Mouse (Mus musculus) left cerebral cortex, adult 2 months (tissue): Measurements from ENCODE around the gene Cntd1. TPM values are rescaled to one million over a fixed set of nuclear protein-coding genes. Genes with fewer than 3 reads are reported as not detected.
A peak's percentile ranks its signal among the peaks of the same experiment; 100 is the strongest.

Experiments used
- DNase-seq, 2 experiments: peaks; one replicate each; pipeline ENCODE4 v3.0.0; 2021 to 2022; ENCODE audit warnings: low spot score in 2 of 2, mixed read lengths in 1 of 2; ENCODE audit errors: extremely low spot score in 1 of 2
- H3K27ac ChIP-seq: fragments of 200-600 bp; 2 replicates; pipeline ENCODE4 v1.8.1; 2022
- H3K4me3 ChIP-seq: fragments of 200-600 bp; 2 replicates; pipeline ENCODE4 v1.8.1; 2022
- CTCF ChIP-seq: fragments of 200-600 bp; IDR thresholded peaks from 2 replicates; pipeline ENCODE4 v1.8.1; 2022; ENCODE audit warnings: antibody characterized with exemption, mild to moderate bottlenecking, moderate library complexity
- intact Hi-C: fragments of 180-260 bp; cut with DNase I; formaldehyde crosslinking; loops from one replicate; pipeline ENCODE4 v1.15.1; 2025
- total RNA-seq, 2 experiments: library from RNA; stranded (reverse); gene quantifications; 2 replicates each; pipeline ENCODE4 v1.2.3; 2021

The Cntd1 gene
- total RNA-seq, 2 experiments from 2014 or later: 0.44 to 0.81 TPM

DNA sequence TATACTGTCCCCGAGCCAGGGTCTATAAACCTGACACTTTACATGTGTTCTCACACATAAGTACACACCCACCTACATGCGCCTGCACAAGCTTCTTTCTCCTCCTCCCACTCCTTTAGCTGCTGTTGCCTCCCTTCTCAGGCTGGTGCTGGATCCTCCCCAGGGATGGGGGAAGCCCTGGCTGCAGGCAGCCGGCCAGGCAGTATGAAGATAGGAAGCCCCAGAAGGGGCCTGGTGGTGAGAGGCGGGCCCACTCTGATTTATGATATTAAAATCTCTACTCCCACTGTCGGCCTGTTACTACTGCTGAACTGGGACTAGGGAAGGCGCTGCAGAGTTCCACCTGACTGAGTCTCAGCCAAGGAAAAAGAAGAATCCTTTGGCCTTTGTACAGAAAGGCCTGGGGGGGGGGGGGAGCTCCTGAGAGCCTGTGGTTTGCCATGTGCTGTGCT, 19.5 kb upstream of the Cntd1 start:
- DNase-seq: peak; percentile 49 to 68
- intact Hi-C loops: no loop called here
- no peak for TF ChIP-seq CTCF
- Histone ChIP-seq H3K4me3 (no peak overlapping the region), H3K27ac (no peak overlapping the region)

GRCm38 (mm10) chr11:101259948-101260825, 18.6 kb upstream of the Cntd1 start, which contains the start of gene Wnk4:
Gene Wnk4 (plus strand): TSS chr11:101260567.
- Histone ChIP-seq H3K27ac (peak within 1 kb of the TSS; percentile 19; the same call in 1 of the 2 replicates), H3K4me3 (peak within 1 kb of the TSS; percentile 53)
- no peak for TF ChIP-seq CTCF
- peak in 1 of 2 experiments; percentile 30 for DNase-seq
- intact Hi-C loops: no loop called here

DNA sequence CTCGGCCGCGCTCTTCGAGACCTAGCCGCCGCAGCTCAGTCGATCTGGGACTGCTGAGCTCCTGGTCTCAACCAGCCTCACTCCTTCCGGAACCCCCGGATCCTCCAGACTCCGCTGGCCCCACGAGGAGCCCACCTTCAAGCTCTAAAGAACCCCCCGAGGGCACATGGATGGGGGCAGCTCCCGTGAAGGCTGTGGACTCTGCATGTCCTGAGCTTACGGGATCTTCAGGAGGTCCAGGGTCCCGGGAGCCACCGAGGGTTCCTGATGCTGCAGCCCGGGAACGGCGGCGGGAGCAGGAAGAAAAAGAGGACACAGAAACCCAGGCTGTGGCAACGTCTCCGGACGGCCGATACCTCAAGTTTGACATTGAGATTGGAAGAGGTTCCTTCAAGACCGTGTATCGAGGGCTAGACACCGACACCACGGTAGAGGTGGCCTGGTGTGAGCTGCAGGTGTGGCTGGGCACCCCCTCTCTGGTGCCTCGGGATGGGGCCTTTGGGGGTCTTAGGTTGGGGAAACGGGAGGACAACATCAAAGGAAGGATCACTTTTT, 17.9 kb upstream of the Cntd1 start:
- Histone ChIP-seq H3K4me3 (peak overlapping the region; percentile 53), H3K27ac (peak overlapping the region; percentile 19; the same call in 1 of the 2 replicates)
- TF ChIP-seq CTCF: no peak
- no peak for DNase-seq
- intact Hi-C loops: no loop called here

DNA sequence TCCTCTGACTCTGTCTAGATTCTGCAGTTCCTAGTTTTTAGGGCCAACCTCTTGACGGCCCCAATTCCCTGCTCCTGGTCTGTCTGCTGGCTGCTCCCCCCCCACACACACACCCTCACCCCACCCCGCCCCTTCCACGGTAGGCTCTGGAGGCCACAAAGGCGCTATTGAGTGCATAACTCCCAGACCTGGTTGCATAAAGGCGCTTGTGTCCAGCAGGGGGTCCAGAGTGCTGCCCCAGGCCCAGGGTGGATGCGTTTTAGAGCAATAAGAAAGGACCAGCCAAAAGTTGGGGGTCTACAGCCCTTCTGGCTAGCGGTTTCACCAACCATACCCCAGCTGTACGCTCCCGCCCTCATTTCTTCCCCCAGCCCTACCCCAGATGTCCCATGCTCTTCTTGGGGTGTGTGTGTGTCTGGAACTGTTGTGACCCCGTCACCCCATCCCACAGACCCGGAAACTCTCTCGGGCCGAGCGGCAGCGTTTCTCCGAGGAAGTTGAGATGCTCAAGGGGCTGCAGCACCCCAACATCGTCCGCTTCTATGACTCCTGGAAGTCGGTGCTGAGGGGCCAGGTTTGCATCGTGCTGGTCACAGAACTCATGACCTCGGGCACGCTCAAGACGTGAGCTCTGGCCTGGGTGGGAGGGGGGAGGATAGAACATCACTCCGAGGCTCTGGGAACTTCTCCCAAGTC, 16.4 kb upstream of the Cntd1 start:
- no peak overlapping the region for H3K27ac ChIP-seq
- intact Hi-C loops: loop anchor here (2.0 kb wide), 1 partner anchor 14 kb away; no protein-coding TSS in a partner anchor
- no peak for TF ChIP-seq CTCF
- DNase-seq: no peak
- H3K4me3 ChIP-seq: no peak overlapping the region

GRCm38 (mm10) chr11:101263138-101263988, 15.4 kb upstream of the Cntd1 start:
- Histone ChIP-seq H3K4me3 (no peak overlapping the region), H3K27ac (no peak overlapping the region)
- TF ChIP-seq CTCF: no peak
- no peak for DNase-seq
- intact Hi-C loops: loop anchor here (2.0 kb wide), 1 partner anchor 13 kb away; no protein-coding TSS in a partner anchor

DNA sequence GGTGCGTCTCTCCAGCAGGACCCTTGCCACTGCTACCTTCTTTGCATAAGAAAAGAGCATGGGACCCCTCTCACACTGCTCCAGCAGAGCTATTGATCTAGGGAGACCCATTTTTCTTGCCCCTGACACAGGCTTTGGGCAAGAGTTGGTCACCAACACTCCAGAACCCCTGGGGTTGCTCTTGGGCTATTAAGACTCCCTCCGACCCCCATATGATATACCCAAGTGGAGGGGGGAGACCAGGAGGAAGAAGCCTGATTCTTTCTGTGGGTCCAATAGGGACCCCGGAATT, 14.9 kb upstream of the Cntd1 start:
- DNase-seq: no peak
- intact Hi-C loops: loop anchor here (2.0 kb wide), 1 partner anchor 13 kb away; no protein-coding TSS in a partner anchor
- H3K4me3 ChIP-seq: no peak overlapping the region
- no peak overlapping the region for H3K27ac ChIP-seq
- no peak for TF ChIP-seq CTCF

GRCm38 (mm10) chr11:101264954-101265471, 13.8 kb upstream of the Cntd1 start:
- DNase-seq: no peak
- H3K4me3 ChIP-seq: no peak overlapping the region
- TF ChIP-seq CTCF: no peak
- no peak overlapping the region for H3K27ac ChIP-seq
- intact Hi-C loops: no loop called here

GRCm38 (mm10) chr11:101265906-101266305, 12.9 kb upstream of the Cntd1 start:
- intact Hi-C loops: no loop called here
- no peak for TF ChIP-seq CTCF

GRCm38 (mm10) chr11:101269577-101270116, 9.2 kb upstream of the Cntd1 start:
- DNase-seq: no peak
- Histone ChIP-seq H3K4me3 (no peak overlapping the region), H3K27ac (no peak overlapping the region)
- no peak for TF ChIP-seq CTCF
- intact Hi-C loops: no loop called here

More at GRCm38 (mm10) chr11:101265906-101266305, 12.9 kb upstream of the Cntd1 start:
- no peak overlapping the region for H3K4me3 ChIP-seq
- no peak for DNase-seq
- no peak overlapping the region for H3K27ac ChIP-seq

- TF ChIP-seq CTCF: no peak
- intact Hi-C loops: no loop called here
- no peak overlapping the region for H3K27ac ChIP-seq
- H3K4me3 ChIP-seq: no peak overlapping the region
- no peak for DNase-seq
Measured at GRCm38 (mm10) chr11:101272446-101272845, 6.4 kb upstream of the Cntd1 start.

DNA sequence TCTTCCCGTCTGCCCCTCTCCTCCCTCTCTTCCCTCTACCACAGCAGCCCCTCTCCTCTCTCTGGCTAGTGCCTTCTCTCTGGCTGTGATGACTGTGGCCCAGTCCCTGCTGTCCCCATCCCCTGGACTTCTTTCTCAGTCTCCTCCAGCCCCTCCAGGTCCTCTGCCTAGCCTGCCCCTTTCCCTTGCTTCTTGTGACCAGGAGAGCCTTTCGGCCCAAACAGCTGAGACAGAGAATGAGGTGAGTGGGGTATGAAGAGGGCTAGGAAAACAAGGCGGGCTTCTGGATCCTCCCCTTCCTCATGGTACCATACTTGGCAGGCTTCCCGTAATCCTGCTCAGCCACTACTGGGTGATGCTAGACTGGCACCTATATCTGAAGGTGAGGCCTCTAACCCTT, 3.5 kb upstream of the Cntd1 start:
- Histone ChIP-seq H3K4me3 (no peak overlapping the region), H3K27ac (no peak overlapping the region)
- TF ChIP-seq CTCF: no peak
- intact Hi-C loops: no loop called here
- no peak for DNase-seq
